Mouse (Mus musculus) adrenal gland, postnatal 25 days (tissue): ENCODE results near the gene Derl2. TPM values are rescaled to one million over a fixed set of nuclear protein-coding genes. Genes with fewer than 3 reads are reported as not detected.

Source experiments
- DNase-seq: peaks from one replicate; pipeline ENCODE4 v3.0.0; 2021; ENCODE audit warnings: mixed read lengths
- long read RNA-seq: library from polyadenylated mRNA; stranded (forward); transcript quantifications from one replicate; pipeline ENCODE4 v2.0.0, GENCODE M21; 2021
- total RNA-seq: library from RNA; stranded (reverse); gene quantifications from 2 replicates; pipeline ENCODE4 v1.2.3, GENCODE M21; 2021

Derl2 gene
- total RNA-seq: 75.2 and 95.7 TPM in 2 replicates
- long read RNA-seq, transcript Derl2-206 (7 exons, 3,666 nt): major isoform, 106 of 141 reads
- long read RNA-seq, partial matches to known transcripts: 2 of 141 reads
- long read RNA-seq, other reads (novel, unspliced or antisense): 31 of 141 reads

DNA sequence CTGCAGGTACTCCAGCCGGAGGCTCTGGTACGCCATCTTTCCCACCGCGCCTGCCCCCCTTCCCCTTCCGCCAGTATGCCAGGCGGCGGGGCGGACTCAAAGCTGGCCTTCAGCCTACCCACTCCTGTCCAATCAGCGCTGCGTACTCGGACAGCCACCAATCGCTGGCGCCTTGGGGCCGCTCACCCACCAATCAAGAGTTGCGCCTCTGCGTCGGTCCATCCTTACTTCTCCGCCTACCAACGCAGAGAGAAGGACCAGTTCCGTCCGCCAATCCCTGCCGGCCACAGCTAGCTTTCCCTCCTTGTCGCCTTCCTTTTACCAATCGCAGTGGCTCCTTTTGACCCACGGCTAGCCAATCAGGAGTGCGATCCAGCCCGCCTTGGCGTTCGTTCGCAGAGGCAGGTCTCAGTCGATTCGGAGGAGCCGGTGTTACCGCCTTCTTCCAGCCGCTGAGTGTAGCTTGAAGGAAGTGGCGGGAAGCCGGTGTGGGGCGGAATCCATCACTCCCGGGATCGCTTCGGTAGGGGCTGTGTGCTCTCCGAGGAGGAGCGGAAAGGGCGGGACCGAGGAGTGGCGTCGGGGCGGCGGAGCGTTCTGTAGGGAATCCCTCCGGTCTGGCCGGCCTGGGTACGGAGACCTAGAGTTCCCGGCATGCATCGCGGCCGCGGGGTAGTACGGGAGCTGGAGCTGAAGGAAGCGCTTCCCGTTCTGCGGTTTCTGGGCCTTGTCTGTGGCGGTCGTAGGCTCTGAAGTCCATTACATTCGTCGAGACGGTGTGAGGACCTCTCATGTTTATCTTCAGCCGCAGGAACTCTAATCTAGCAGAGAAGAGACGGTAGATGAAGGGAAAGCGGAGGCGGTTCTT, at the start of gene Derl2, which contains the start of gene Mis12:
Gene Derl2, minus strand, starts transcription at position 641 of the 868 bp plus-strand sequence.
Gene Mis12, plus strand, starts transcription at position 411 of the 868 bp plus-strand sequence.
- DNase-seq: peak; percentile 97

DNA sequence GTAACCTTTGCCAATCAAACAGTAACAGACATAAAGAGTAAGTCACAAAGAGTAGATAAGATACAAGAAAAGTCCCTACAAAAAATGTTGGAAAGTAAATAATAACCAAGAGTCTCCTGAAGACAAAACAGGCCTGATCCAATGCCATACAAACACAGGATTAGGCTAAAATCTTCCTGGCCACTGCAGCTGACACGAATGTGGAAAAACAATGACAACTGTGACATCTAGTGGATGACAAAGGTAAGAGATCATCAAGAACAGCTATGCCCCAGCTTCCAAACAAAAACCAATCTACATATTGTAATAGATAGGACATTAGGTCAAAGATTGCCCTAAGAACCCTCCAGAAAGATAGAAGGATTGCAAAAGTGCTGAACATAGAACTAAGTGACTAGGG, 32.9 kb upstream of the Derl2 start:
- no peak for DNase-seq

DNA sequence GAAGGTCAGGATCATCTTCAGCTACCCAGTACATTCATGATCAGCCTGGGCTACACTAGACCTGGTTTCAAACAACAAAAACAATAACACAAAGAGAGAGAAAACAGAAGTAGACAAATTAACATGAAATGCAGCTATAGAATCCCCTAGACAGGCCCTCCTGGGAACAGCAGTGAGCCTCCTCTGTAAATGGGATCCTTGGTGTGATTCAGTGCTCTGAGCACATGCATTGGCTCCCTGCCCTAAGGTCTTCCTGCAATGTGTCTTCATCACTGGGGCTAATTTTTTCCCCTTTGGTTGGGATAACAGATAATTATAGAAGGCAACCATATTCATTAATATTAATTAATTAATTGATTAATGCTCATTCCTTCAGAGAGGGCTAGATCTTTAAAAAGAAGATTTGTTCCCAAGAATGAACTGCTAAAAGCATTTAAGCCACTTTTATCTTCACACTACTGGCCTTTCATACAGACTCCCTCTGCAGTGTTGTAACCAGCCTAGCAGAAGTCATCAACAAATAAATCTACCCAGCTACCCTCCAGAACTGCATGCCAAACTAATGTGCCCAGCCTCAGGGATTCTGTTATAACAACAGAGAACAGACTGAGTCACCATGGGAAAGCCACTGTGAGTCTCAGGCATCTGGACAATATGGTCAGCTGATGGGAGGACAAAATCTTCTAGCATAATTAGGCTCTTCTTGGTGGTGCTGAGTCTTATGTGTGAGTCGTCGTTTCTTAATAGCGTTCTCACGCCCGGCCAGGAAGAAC, 20.1 kb upstream of the Derl2 start:
- no peak for DNase-seq

DNA sequence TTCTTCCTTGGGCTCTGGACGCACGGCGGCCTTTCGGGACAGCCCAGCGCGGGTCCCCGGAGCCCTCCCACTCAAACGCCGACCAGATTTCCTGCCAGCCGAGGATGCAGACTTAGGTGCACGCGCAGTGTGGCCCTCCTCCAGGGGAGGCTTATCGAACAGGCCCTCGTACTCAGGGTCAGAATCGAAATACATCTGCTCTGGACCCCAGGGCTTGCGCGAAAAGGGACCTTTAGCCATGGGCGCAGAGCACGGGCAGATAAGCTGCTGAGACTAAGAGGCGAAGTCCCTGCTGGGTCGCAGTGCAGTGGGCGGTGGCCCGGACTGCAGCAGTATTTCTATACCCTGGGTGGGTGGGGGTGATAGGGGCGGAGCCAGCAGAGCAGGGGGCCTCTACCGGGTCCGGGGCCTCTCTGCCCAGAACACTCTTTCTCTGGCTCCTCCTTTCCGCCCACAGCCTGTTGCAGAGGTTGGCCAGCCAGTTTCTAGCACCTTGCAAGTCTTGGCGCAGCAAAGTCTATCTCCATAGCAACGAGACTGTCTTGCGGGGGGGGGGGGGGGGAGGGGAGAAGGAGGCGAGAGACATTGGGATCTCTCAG, 13.6 kb upstream of the Derl2 start, which contains the start of gene 6330403K07Rik:
Gene 6330403K07Rik, minus strand, starts transcription at position 351 of the 599 bp plus-strand sequence.
- peak; percentile 16 for DNase-seq

DNA sequence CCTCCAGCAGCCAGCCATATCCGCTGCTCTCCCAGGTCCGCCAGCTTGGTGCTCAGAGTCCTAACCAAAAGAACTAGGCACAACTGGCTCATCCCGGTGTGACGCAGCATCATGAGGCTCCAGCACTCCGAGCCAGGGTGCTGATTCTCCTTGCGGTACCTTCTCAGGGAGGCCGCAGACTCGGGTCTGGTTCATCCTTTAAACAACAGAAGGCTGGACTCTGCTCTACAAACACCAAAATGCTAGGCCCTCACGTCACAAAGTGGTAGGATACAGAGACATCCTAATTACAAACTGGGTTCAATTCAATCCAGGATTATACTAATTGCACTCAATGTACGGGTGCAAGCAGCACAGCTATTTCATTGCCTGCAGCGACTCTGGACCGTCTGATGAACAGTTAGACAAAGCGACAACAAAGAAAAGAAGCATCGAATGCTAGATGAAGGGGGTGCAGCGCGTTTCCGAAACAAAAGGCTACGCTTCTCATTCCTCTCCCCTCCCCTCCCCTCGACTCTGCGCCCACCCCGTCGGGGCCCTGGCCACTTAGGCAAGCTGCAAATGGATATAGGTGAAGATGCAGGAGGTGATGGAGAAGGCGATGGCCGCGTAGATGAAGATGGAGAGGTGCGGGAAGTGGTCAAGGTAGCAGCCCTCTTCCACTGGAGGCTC, 13.0 kb upstream of the Derl2 start:
- no peak for DNase-seq

DNA sequence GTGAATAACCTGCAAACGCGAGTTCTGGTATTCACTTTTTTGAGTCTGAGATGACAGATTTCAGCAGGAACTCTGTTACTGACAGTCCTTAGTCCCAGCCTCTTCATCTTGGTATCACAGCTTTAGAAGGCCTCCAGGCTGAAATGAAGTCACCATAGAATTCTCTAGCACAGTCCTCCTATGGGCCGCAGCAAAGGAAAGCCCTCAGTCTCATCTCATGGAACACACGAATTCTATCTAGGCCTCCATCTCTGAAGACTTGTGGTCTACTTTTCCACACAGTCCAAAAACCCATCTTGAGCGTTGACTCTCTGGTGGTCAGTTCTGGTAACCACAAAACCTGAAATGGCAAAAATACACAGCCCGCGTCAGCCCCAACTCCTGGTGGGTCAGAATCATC, 12.4 kb upstream of the Derl2 start:
- no peak for DNase-seq

DNA sequence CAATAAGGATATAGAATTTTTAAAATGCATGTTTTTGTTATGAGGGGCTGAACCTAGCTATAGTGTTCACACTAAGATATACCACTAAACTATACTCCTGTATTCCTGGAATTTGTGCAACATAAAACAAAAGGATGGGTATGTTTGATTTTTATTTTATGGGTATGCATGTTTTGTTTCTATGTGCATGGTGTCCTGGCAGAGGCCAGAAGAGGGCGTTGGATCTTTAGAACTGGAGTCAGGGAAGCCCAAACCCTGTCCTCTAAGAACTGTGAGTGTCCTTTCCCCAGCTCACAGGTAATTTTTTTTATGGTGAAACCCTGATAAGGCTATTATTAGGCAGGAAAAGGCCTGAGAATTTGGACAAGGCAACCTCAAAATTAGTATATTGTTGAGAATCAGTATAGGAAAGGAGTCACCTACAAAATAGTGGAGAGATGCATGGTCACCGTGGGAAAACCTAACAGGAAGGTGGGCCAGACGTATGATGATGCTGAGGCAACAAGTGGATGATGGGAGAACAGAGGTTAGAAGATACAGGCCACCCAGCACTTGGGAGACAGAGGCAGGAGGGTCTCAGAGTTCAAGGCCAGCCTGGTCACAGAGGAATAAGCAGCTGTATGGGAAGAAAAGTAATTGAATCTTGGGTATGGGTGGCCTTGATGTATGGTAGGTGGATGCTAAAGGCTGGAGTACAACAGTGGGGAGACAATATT, 9.9 kb upstream of the Derl2 start:
- DNase-seq: no peak

DNA sequence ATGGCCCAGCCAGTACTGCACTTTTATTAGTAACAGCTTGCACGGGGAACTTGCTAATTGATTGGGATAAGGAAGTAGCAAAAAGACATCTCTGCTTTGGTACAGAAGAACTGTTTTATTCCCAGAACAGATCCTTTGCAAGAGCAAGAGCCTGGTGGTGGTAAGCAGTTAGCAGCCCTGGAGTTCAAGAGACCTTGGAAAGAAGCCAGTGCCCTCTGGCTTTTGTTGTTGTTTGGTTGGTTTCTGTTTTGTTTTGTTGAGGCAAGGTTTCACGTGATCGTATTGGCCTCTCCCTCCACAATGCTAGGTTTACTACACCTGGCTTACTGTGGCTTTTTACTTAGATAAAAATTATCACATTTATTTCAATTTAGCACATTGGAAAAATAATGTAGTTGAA, 8.6 kb upstream of the Derl2 start:
- no peak for DNase-seq

DNA sequence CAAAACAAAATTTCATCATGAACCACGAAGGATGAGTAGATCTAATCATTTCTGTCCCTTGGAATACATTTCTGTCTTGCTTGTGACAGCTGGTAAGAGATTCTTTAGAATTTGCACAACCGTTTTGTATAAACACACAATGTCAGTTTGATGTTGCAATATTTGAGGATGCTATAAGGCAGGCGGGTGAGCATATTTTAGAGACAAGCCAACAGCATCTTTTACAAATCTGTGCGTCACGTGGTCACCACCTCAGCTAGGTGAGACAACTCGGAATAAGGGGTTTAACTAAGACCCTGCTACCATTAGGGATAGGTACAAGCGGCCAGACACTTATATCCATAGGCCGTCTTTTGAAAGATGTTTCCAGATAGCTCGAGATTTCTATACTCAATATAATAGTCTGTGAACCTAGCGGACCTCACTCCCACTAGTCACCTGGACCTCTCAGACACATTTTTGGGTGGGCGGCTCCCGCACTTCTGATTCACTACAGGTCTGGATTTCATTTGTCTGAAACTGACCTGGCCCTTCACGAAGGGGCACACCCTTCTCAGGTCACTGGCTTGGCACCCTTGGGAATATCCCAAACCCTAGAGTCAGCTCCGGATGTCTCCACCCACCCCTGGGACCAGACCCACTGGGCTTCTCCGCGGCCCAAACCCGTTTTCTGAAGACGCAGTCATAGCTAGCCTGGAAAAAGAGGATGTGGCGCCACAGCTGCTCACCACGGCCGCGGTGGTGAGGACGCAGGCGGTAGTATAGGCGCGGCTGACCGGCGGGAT, 1.0 kb downstream of the Derl2 start:
- no peak for DNase-seq

DNA sequence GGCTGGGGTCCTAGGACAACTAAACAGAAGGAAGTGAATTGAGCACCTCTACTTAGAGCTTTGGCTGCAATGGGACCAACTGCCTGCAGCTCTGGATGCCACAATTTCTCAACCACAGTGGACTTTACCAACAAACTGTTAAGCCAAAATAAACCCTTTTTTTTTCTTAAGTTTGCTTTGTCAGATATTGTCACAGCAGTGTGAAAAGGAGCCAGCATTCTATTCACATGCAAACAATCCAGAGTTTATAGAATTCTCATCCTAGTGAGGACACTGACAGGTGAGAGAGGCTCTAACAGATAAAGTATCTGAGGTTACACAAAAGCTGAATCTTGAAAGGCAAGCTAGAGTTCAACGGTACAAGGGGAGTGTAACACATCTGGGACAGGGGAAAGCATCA, 2.6 kb downstream of the Derl2 start:
- DNase-seq: no peak

DNA sequence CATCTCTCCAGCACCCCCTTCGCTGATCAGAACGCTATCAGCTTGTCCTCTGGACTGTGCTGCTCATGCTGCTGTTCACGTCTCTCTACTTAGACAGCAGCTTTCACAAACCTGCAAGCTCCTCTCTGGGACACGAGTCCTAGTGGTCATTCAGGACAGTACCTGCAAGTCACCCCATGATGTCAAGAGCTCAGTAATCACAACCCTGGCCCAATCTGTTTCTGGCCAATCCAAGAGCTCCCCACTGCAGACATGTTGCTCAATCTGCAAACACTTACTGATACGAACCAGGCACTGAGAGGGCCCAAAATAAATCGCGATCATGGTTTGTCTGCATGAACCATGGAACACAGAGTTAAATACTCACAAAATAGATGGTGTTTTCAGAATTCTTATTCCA, 6.9 kb downstream of the Derl2 start:
- DNase-seq: no peak

DNA sequence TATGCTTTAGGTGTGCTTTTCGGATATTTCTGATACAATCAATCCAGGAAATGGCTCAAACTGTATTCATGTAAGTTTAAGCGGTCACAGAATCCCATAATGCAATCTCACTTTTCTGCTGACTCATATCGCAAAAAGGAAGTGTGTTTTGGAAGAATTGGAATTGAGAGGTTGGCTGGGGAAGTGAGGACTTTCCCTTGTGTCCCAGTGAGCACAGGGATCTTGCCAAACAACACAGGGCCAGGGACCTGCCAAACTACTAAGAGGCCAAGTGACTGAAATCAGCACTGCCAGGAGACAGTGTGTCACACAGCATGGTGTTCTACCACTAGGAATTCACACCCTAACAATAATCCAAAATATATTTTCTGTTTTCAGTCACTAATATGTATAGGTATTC, 11.3 kb downstream of the Derl2 start:
- DNase-seq: peak; percentile 16

DNA sequence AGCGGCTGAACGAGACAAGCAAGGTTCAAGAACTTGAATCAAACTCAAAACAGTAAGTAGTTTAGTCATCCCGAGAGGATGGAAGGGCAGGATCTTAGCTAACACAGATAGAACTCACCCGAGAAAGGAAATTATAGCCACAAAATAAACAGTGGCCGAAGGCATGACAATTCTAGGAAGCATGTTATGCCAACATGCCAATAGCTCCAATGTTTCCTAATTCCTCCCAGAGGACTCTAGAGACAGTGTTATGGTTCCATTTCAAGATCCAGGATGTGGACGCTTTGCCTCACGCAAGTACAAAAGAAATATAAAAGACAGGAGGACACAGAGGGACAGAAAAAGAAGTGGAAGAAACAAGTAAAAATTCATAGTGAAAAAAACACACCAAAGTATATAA, 11.8 kb downstream of the Derl2 start:
- no peak for DNase-seq

DNA sequence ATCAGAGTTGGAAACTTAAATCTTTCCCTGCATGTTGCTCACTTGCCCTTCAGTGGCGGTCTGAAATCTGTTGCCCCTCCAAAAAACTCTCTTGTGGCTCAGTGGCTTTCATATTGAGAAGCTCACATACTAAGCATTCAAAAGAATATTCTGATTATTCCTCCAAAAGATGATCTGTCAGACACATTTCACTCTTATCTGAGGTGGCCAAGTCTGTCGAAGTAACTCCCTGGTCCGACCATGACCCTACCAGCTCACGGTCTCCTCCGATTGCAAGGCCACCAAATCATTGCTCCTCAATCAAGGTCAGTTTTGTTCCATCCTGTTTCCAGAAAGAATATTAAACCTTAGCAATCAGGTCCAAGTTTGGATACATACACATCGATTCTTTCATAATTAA, 12.6 kb downstream of the Derl2 start:
- DNase-seq: no peak

DNA sequence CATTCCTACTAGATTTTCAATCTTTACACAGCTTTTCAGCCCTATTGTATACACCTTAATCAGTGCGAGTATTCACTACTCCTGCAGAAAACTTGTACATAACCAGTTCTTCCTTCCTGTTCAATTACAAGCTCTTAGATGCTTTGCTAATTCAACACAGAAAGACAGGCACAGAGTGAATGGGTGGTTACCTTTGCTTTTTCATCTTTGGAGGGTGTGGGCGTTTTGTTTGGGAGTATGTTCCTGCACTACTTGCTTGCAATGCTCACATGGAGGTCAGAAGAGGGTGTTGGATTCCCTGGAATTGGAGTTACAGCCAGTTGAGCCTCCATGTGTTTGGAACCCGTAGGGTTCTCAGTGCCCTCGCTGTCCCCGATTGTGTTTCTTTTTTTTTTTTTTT, 14.6 kb downstream of the Derl2 start:
- DNase-seq: no peak

DNA sequence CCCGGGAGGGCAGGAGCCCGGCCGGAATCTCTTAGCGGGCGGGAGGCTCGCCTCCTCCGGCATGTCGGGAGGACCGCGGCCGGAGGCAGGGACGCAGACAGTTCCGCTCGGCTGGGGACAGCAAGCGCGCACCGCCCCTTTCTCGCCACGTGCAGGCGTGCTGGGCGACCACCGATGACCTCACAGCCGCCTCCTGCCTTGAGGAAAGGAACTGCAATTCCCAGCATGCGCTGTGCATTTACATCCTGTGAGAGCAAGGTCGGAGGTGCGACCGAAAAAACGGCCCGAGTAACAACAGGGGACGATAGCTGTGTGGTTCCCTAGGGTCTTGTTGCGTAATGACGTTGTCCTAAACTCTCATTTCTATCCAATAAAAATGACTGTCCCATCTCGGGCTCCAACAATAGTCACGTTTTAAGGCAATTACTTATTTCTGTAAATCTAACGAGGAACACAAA, 15.3 kb downstream of the Derl2 start, which contains the start of gene Dhx33:
Gene Dhx33, minus strand, starts transcription at position 122 of the 458 bp plus-strand sequence.
- peak; percentile 94 for DNase-seq

DNA sequence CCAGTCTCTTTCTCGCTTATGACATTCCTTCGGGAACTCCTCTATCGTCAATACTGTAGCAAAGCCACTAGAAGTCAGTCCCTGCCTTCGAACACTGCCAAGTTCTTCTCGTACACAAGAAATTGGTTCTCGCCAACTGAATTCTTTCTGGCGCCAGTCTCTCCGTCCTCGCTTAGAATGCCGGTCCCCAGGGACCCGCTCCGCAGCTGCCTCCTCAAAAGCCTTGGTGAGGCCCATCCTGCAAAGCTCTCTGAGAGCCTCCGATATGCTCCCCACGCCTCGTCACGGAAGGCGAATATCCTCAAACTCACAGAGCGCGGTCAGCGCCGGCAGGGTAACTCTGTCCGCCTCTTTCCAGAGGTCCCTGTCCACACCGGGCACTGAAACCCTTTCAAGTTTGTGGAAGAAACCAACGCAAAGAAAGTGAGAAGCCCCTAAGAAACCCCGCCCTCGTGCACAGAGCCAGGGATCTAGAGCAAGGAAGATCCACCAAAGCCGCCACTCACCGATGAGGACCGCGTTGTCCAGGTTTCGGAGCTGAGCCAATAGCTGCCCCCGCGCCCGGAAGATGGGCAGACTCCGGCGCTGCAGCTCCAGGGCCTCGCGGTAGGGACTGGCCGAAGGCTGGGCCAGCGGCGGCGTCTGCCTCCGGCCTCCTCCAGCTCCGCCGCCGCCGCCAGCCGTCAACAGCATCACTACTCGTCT, 15.9 kb downstream of the Derl2 start:
- no peak for DNase-seq

DNA sequence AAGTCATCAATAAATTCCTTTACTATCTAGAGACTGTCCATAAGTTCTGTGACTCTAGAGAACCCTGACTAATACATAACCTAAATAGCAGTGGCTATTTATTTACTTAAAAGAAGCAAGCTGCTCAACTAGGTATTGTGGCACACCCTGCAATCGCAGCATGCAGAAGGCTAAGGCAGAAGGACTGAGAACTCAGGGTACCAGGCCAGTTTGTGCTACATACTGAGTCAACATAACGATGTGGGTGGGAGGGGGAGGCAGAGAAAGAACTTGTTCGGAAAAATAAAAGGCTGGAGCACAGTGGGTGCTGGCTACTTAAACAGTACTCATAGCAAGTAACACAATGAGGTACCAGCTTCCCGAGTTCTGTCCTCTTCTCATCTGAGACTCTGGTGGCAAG, 18.5 kb downstream of the Derl2 start:
- DNase-seq: no peak

DNA sequence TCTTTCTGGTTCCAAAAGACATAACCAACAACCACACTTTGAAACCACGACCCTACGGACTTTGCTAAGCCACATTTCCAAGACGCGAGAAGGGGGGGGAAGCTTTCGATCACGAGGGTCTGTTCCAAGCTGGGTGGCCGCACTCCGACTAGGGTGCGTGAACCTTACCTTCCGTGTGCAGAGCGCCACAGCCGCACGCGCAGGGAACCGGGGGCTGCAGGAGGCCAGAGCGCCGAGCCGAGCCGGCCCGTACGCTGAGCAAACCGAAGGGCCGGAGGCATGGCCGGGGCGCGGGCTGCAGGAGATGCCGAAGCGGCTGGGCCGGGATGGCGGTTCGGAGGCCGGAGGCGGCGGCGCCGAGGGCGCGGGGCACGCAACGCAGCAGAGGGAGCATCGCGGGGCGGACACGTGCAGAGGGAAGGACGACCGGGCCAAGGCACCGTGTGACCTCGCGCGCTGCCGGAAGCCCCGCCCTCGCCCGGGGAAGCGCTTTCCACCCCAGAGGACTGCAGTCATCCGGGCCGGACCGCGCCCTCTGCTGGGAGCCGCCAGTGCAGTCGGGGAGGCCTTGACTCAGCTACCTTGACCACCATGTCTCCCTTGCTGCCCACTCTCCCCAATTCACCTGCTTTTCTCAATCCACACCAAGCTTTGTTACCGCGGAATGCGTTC, 36.9 kb downstream of the Derl2 start, which contains the start of gene C1qbp:
Gene C1qbp, minus strand, starts transcription at position 470 of the 672 bp plus-strand sequence.
- peak; percentile 98 for DNase-seq
